Mouse (Mus musculus): Measurements from ENCODE around the gene Pisd.

Pisd gene

DNA sequence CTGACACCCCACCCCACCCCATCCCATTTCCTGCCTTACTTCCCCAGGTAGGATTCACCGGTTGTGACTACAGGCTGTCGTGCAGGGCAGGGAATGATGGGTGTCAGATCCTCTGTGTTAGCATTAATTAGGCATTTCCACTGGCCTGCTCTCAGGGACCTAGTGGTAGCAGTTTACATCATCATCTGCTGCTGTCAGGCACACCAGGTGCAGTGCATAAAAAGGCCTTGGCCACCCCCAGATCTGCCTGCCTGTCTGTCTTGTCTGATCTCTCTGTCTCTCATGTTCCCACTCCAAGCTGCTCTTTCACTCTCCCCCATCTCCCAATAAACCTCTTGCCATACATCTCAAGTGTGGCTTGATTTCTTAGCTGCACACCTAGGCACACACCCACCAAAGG is 33.7 kb downstream of the Pisd start:
- no peak for TF ChIP-seq GATA4 (IDR thresholded peaks at IDR 0.05; ENCODE audit: insufficient replicate concordance, low read length)

DNA sequence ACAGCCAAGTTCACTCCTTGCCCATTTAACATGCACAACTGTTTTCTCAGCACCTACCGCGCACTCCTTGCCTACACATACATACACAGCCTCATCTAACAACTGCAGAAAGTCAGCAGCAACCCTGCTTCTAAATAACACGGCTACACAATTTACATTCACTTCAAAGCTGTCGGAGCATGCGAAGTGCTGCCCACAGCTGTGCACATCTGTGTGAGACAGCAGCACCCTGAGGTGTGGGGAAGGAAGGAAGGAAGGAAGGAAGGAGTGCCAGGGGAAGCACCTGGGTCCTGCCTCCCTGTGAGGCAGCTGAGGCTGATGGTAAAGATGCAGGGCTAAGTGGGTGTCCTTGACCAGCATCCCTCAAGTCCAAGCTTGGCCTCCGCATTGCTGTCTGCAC is 36.5 kb downstream of the Pisd start:
- TF ChIP-seq GATA4 (IDR thresholded peaks at IDR 0.05; ENCODE audit: insufficient replicate concordance, low read length): no peak

- no peak for TF ChIP-seq GATA4 (IDR thresholded peaks at IDR 0.05; ENCODE audit: insufficient replicate concordance, low read length)
Observed at GRCm38 (mm10) chr5:32747650-32748375, 37.6 kb downstream of the Pisd start.

DNA sequence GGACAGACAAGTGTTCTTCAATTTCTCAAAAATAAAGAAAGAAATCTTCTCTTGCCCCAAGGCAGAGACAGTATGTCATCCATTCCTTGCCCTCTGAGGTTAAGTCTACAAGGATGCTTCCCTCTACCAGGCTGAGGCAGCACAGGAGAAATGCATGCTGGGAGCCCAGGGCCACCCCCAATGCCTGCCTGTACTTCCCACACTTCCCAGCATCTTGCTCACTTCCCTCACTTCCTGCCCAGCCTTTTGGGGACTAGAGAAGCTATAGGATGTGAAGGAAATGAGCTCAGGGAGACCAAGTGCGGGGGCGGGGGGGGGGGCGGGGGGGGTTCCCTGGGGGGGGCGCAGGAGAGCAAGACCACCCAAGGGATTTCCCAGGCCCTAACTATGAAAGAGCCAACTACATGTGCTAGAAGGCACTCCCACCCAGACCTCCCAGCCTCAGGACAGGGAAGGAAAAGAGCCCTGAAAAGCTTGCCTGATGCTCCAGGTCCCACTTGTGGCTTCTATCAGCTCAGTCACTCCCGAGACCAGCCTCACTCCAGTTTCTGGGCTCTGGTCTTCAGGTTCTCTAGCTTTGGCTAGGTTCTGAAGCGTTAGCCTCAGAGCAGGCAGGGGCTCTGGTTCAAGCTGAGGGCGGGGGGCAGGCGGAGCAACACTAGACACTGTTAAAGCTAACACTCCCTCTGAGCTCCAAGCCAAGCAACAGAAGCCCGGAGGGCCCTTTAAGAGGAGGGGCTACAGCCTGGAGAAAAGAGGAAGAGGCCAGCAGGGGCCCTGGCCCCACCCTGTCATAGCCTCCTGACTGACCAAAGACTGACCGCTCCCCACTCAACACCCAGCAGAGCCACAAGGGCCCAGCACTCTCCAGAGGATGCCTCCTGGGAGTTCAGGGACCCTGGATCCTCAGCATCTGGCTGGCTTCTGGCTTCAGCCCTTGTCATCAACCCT is 39.5 kb downstream of the Pisd start:
- no peak for TF ChIP-seq GATA4 (IDR thresholded peaks at IDR 0.05; ENCODE audit: insufficient replicate concordance, low read length)

DNA sequence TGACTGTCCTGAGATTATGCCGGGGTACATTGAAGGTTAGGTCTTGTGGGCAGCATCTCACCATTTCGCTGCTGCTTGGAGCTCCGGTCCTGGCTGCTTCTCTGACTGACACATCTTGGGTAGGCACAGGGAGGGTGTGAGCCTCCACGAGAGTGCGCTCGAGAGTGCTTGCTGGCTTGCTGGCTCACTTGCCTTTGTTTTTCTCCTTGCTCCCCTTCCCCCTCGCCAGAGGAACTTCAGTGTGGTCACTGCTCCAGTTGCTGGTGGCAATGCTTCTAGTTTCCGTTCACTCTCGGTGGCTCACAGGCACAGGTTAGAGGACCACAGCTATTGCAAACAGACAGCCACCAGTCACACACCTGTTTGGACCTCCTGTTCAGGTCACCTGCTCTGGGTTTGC is 43.3 kb downstream of the Pisd start:
- no peak for TF ChIP-seq GATA4 (IDR thresholded peaks at IDR 0.05; ENCODE audit: insufficient replicate concordance, low read length)

- no peak for TF ChIP-seq GATA4 (IDR thresholded peaks at IDR 0.05; ENCODE audit: insufficient replicate concordance, low read length)
Observed at GRCm38 (mm10) chr5:32740138-32740537, 45.3 kb downstream of the Pisd start.

- TF ChIP-seq GATA4 (IDR thresholded peaks at IDR 0.05; ENCODE audit: insufficient replicate concordance, low read length): no peak
Observed at GRCm38 (mm10) chr5:32735779-32736178, 49.7 kb downstream of the Pisd start.

DNA sequence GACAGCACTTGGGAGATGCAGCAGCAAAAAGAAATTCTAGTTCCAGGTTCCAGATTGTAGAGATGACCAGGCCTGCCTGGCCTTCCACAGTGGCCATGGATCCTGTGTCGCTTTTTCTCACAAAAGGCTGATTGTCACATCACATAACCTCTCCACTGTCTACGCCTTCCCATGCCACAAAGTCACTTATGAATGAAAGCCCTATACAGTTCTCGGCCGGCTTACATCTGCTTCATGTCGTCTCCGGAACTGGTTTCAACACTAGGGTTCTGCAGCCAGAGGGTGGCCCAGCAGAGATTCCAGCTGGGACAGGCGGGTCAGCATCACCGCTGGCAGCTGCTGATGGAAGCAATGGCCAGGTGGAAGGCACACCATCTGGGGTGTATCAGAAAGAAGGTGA is 56.6 kb downstream of the Pisd start:
- no peak for TF ChIP-seq GATA4 (IDR thresholded peaks at IDR 0.05; ENCODE audit: insufficient replicate concordance, low read length)

DNA sequence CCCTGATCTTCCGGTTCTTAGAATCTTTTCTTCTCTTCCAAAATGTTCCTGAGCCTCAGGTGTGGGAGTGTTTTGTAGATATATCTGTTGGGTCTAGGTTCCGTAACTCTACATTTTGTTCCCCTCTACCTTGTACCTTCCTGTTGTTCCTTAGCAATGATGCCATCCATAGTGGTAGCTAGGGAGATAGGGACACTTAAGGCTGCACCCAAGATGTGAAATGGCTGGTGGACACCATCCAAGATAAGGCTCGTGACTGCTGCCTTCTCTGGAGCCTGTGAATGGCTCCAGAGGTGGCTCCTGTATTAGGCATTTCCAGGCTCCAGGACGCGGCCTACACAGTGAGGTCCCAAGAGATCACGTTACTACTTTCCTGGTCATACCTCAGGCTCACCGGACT is 57.1 kb downstream of the Pisd start:
- no peak for TF ChIP-seq GATA4 (IDR thresholded peaks at IDR 0.05; ENCODE audit: insufficient replicate concordance, low read length)

- no peak for TF ChIP-seq GATA4 (IDR thresholded peaks at IDR 0.05; ENCODE audit: insufficient replicate concordance, low read length)
Observed at GRCm38 (mm10) chr5:32723981-32724380, 61.5 kb downstream of the Pisd start.

DNA sequence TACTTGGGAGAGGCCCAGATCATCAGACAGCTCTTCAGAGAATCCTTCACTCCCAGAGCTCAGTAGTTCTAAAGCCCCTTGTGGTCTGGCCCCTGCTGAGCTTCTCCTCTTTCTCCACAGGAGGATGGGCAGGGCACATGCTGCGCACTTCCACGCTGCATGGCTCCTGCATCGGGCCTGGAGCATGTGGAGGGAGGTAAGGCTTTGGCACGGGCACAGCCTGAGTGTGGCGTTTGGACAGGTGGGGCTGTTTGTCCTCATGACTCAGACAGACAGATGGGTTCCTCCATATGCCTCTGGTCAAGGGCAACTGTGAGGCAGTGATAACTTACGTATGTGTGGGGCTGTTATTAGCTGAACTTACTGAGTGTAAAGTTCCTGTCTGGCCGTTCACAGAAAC is 63.2 kb downstream of the Pisd start:
- TF ChIP-seq GATA4 (IDR thresholded peaks at IDR 0.05; ENCODE audit: insufficient replicate concordance, low read length): no peak

DNA sequence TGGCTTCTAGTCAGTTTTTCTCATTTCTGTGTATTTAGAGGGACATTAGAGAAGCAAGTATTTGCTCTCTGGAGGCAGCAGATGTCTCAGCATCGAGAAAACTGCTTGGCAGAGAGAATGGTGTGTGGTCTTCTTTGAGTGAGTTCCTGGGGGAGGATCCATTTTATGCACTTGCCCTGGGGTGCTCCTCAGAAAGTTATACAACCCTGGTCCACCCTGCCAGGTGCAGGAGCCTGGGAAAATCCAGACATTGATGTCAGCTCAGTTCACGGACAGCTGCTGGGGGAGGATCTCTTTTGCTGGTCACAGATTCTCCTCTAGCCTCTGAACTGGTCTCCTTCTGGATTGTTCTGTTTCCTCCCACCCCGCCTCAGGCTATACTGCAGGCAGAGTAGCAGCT is 64.1 kb downstream of the Pisd start:
- TF ChIP-seq GATA4 (IDR thresholded peaks at IDR 0.05; ENCODE audit: insufficient replicate concordance, low read length): no peak

DNA sequence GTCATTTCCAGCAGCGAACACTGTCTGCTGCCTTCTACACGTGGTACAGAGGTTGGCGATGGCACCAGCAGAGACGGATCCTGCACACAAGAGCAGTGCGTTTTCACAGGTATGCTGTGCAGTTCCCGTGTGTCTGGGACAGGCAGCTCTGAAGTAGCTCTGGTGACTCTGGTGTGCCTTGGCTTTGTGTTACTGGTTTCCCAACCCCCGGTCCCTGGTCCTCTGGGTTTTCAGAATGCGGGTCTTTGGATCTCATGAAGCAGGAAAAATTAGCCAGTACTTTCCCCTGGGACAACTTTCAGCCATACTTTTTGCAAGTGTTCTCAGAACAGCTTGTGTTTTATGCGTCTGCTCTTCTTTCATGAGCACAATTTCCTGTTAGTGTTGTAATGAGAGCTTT is 65.0 kb downstream of the Pisd start:
- TF ChIP-seq GATA4 (IDR thresholded peaks at IDR 0.05; ENCODE audit: insufficient replicate concordance, low read length): no peak

GRCm38 (mm10) chr5:32718916-32719315 is 66.5 kb downstream of the Pisd start:
- no peak for TF ChIP-seq GATA4 (IDR thresholded peaks at IDR 0.05; ENCODE audit: insufficient replicate concordance, low read length)

DNA sequence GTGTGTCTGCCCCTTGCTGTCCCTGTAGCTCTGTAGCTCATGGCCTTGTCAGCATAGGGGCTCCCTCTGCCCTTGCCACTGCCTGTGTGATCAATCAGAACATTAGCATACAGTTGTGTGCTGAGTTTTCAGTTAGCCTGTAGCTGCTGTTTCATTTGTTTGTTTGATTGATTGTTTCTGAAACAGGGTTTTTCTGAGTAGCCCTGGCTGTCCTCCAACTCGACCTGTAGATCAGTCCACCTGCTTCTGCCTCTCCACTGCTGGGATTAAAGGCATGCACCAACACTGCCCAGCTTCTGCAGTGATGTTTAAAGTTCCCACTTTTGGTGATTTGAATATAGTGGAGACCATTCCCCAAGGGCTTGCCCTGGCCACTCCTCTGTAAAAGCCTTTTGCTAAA is 67.7 kb downstream of the Pisd start:
- no peak for TF ChIP-seq GATA4 (IDR thresholded peaks at IDR 0.05; ENCODE audit: insufficient replicate concordance, low read length)

Measured in liver, adult (tissue).